Mouse (Mus musculus) lung, postnatal 0 days (tissue): ENCODE measurements at regions not wholly inside any gene's neighbourhood (a gene's known extent, or its start where the extent isn't known, plus 50 kb on each side); places are given as distances from the start of the nearest gene placed in this dataset.

Source experiments
- CTCF ChIP-seq: IDR thresholded peaks from 2 replicates; pipeline ENCODE4 v1.5.1; 2016; ENCODE audit warnings: antibody characterized with exemption, mild to moderate bottlenecking
- EP300 ChIP-seq: IDR thresholded peaks from 2 replicates; pipeline ENCODE4 v1.6.1; 2016; ENCODE audit warnings: antibody characterized with exemption, mild to moderate bottlenecking, control low read depth

GRCm38 (mm10) chr10:56493461-56493860 is 116.3 kb downstream of the Gja1 start:
- TF ChIP-seq CTCF: no peak
- no peak for TF ChIP-seq EP300
